Mouse (Mus musculus) heart, embryonic 11.5 days (tissue): ENCODE data around the gene Sgcd. TPM values are rescaled to one million over a fixed set of nuclear protein-coding genes. Genes with fewer than 3 reads are reported as not detected.
"Not testable (repeated sequence)": the region's sequence is repeated elsewhere in the genome, so short reads cannot be mapped to it uniquely, and the experiment has no call there.

ENCODE experiments used
- ATAC-seq: fragments of 200-750 bp; cut with Nextera tagmentation; replicated peaks from 2 replicates; pipeline ENCODE4 v1.8.0; 2017; ENCODE audit warnings: moderate library complexity; ENCODE audit not compliant: insufficient number of reproducible peaks, low FRiP score, low TSS enrichment
- H3K27ac ChIP-seq: fragments of 300-500 bp; sonication (generic); 2 replicates; pipeline ENCODE4 v1.5.1; 2014; ENCODE audit warnings: mild to moderate bottlenecking, low read depth, low read length
- H3K27me3 ChIP-seq: fragments of 300-500 bp; sonication (generic); 2 replicates; pipeline ENCODE4 v1.6.1; 2014; ENCODE audit warnings: mild to moderate bottlenecking, low read length, mixed read lengths; ENCODE audit not compliant: control insufficient read depth, insufficient read depth
- H3K36me3 ChIP-seq: fragments of 300-500 bp; sonication (generic); 2 replicates; pipeline ENCODE4 v1.6.1; 2014; ENCODE audit warnings: mild to moderate bottlenecking, low read length, moderate library complexity, mixed read lengths; ENCODE audit not compliant: control insufficient read depth, insufficient read depth
- H3K4me1 ChIP-seq: fragments of 300-500 bp; sonication (generic); 2 replicates; pipeline ENCODE4 v1.6.1; 2014; ENCODE audit warnings: low read length; ENCODE audit not compliant: control insufficient read depth, insufficient read depth
- H3K4me2 ChIP-seq: fragments of 300-500 bp; sonication (generic); 2 replicates; pipeline ENCODE4 v1.6.1; 2014; ENCODE audit warnings: mild to moderate bottlenecking, moderate library complexity
- H3K4me3 ChIP-seq: fragments of 300-500 bp; sonication (generic); 2 replicates; pipeline ENCODE4 v1.5.1; 2014; ENCODE audit warnings: low read depth, low read length
- H3K9ac ChIP-seq: fragments of 300-500 bp; sonication (generic); 2 replicates; pipeline ENCODE4 v1.6.1; 2014; ENCODE audit warnings: mild to moderate bottlenecking, low read depth, low read length, moderate library complexity
- H3K9me3 ChIP-seq: fragments of 300-500 bp; sonication (generic); replicated peaks from 2 replicates; pipeline ENCODE4 v1.6.1; 2016; ENCODE audit warnings: low read length; ENCODE audit not compliant: control insufficient read depth
- WGBS: fragments of 180-500 bp; shearing (Covaris S2); extraction: QIAGEN DNeasy Blood & Tissue Kit; methylation state at CpG from one replicate; pipeline ENCODE4 v1.1.7; 2014; ENCODE audit not compliant: insufficient replicate concordance; 5-methylcytosine and 5-hydroxymethylcytosine counted together
- polyA plus RNA-seq: library from polyadenylated mRNA; unstranded; fragments of >200 nt; fragmentation: Nextera tagmentation; extraction: Ambion mirVana; gene quantifications from 2 replicates; pipeline ENCODE4 v1.2.1, GENCODE M21; 2014

Sgcd gene
- polyA plus RNA-seq, 1 experiment from 2014 or later = 5.3 TPM

GRCm38 (mm10) chr11:47630186-47630585 lies 358.6 kb downstream of the Sgcd start:
- ATAC-seq = no peak
- 85% methylated on average over 2 of the region's 2 CpGs for WGBS
- Histone ChIP-seq H3K4me1 (no peaks in the 10 kb centered on the region), H3K27me3 (no peaks in the 10 kb centered on the region), H3K36me3 (no peaks in the 10 kb centered on the region), H3K4me2 (no peak overlapping the region), H3K9ac (no peak overlapping the region), H3K27ac (no peak overlapping the region), H3K4me3 (no peak overlapping the region), H3K9me3 (no peaks in the 10 kb centered on the region)

- H3K9ac ChIP-seq = no peak overlapping the region
- no peaks in the 10 kb centered on the region for H3K36me3 ChIP-seq
- 74% methylated on average over 4 of the region's 4 CpGs for WGBS
- H3K27ac ChIP-seq = no peak overlapping the region
- H3K9me3 ChIP-seq = no peaks in the 10 kb centered on the region
- no peak overlapping the region for H3K4me2 ChIP-seq
- H3K4me1 ChIP-seq = no peaks in the 10 kb centered on the region
- ATAC-seq = no peak
- H3K27me3 ChIP-seq = no peaks in the 10 kb centered on the region
- H3K4me3 ChIP-seq = no peak overlapping the region
These were observed 378.9 kb downstream of the Sgcd start for GRCm38 (mm10) chr11:47609892-47610291.

GRCm38 (mm10) chr11:47574635-47575034 lies 414.1 kb downstream of the Sgcd start:
- no peak overlapping the region for H3K4me3 ChIP-seq

GRCm38 (mm10) chr11:47568488-47568887 lies 420.3 kb downstream of the Sgcd start:
- no peak overlapping the region for H3K4me2 ChIP-seq
- WGBS = 84% methylated on average over 1 of the region's 1 CpGs
- H3K27me3 ChIP-seq = no peaks in the 10 kb centered on the region
- no peak overlapping the region for H3K9ac ChIP-seq
- H3K4me1 ChIP-seq = no peaks in the 10 kb centered on the region
- H3K27ac ChIP-seq = no peak overlapping the region
- H3K9me3 ChIP-seq = no peaks in the 10 kb centered on the region
- ATAC-seq = no peak
- no peaks in the 10 kb centered on the region for H3K36me3 ChIP-seq
- no peak overlapping the region for H3K4me3 ChIP-seq

More at GRCm38 (mm10) chr11:47574635-47575034, 414.1 kb downstream of the Sgcd start:
- Histone ChIP-seq H3K4me1 (no peaks in the 10 kb centered on the region), H3K27me3 (no peaks in the 10 kb centered on the region), H3K27ac (no peak overlapping the region), H3K9me3 (no peaks in the 10 kb centered on the region), H3K36me3 (no peaks in the 10 kb centered on the region), H3K9ac (no peak overlapping the region), H3K4me2 (no peak overlapping the region)
- ATAC-seq = no peak
- WGBS = 77% methylated on average over 4 of the region's 4 CpGs

- no peaks in the 10 kb centered on the region for H3K36me3 ChIP-seq
- H3K27me3 ChIP-seq = no peaks in the 10 kb centered on the region
- H3K9me3 ChIP-seq = no peaks in the 10 kb centered on the region
- H3K9ac ChIP-seq = no peak overlapping the region
- H3K4me3 ChIP-seq = no peak overlapping the region
- H3K27ac ChIP-seq = no peak overlapping the region
- H3K4me2 ChIP-seq = no peak overlapping the region
- no peaks in the 10 kb centered on the region for H3K4me1 ChIP-seq
- ATAC-seq = no peak
- 63% methylated on average over 3 of the region's 3 CpGs for WGBS
These were observed 422.6 kb downstream of the Sgcd start for GRCm38 (mm10) chr11:47566156-47566555.

- Histone ChIP-seq H3K9ac (no peak overlapping the region), H3K27ac (no peak overlapping the region), H3K4me2 (no peak overlapping the region), H3K27me3 (no peaks in the 10 kb centered on the region), H3K4me3 (no peak overlapping the region), H3K4me1 (no peaks in the 10 kb centered on the region), H3K36me3 (no peaks in the 10 kb centered on the region), H3K9me3 (no peaks in the 10 kb centered on the region)
- ATAC-seq = no peak
- 59% methylated on average over 1 of the region's 1 CpGs for WGBS
These were observed 463.9 kb downstream of the Sgcd start for GRCm38 (mm10) chr11:47524845-47525244.

GRCm38 (mm10) chr11:47508047-47508446 lies 480.7 kb downstream of the Sgcd start:
- no peaks in the 10 kb centered on the region for H3K27me3 ChIP-seq
- no peak overlapping the region for H3K4me2 ChIP-seq
- no peak overlapping the region for H3K27ac ChIP-seq
- no peaks in the 10 kb centered on the region for H3K4me1 ChIP-seq
- WGBS = 74% methylated on average over 6 of the region's 6 CpGs
- H3K9me3 ChIP-seq = no peaks in the 10 kb centered on the region
- H3K4me3 ChIP-seq = no peak overlapping the region
- no peak for ATAC-seq
- no peak overlapping the region for H3K9ac ChIP-seq
- H3K36me3 ChIP-seq = no peaks in the 10 kb centered on the region

- not testable (repeated sequence) for H3K4me3 ChIP-seq, H3K9ac ChIP-seq, H3K36me3 ChIP-seq, H3K27ac ChIP-seq, H3K9me3 ChIP-seq, H3K27me3 ChIP-seq, ATAC-seq, H3K4me2 ChIP-seq, H3K4me1 ChIP-seq
These were observed 485.5 kb downstream of the Sgcd start for GRCm38 (mm10) chr11:47503236-47503635.

GRCm38 (mm10) chr11:47473493-47474230 lies 515.1 kb downstream of the Sgcd start:
- Histone ChIP-seq H3K36me3 (no peaks in the 10 kb centered on the region), H3K27ac (no peak overlapping the region), H3K4me3 (no peak overlapping the region), H3K4me1 (no peaks in the 10 kb centered on the region), H3K27me3 (no peaks in the 10 kb centered on the region), H3K4me2 (no peak overlapping the region), H3K9me3 (no peaks in the 10 kb centered on the region), H3K9ac (no peak overlapping the region)
- no peak for ATAC-seq
- WGBS = 57% methylated on average over 1 of the region's 1 CpGs
